Mouse (Mus musculus) neural tube, embryonic 11.5 days (tissue): ENCODE measurements around the gene Mad2l1. TPM values are rescaled to one million over a fixed set of nuclear protein-coding genes. Genes with fewer than 3 reads are reported as not detected.

Source experiments
- ATAC-seq: fragments of 200-750 bp; cut with Nextera tagmentation; 2 replicates; pipeline ENCODE4 v1.8.0; 2017; ENCODE audit warnings: moderate number of reproducible peaks, mild to moderate bottlenecking, moderate TSS enrichment, moderate library complexity; ENCODE audit not compliant: insufficient read depth, low FRiP score, low TSS enrichment
- DNase-seq: peaks from one replicate; pipeline ENCODE4 v3.0.0-alpha.2; 2015; ENCODE audit warnings: low spot score
- H3K27ac ChIP-seq: fragments of 300-500 bp; sonication (generic); 2 replicates; pipeline ENCODE4 v1.5.1; 2014; ENCODE audit warnings: low read depth, mild to moderate bottlenecking, low read length
- H3K27me3 ChIP-seq: fragments of 300-500 bp; sonication (generic); 2 replicates; pipeline ENCODE4 v1.6.1; 2014; ENCODE audit warnings: mild to moderate bottlenecking, low read length, mixed read lengths; ENCODE audit not compliant: control insufficient read depth, insufficient read depth
- H3K36me3 ChIP-seq: fragments of 300-500 bp; sonication (generic); 2 replicates; pipeline ENCODE4 v1.6.1; 2014; ENCODE audit warnings: mild to moderate bottlenecking, low read length, moderate library complexity, mixed read lengths; ENCODE audit not compliant: control insufficient read depth, insufficient read depth
- H3K4me1 ChIP-seq: fragments of 300-500 bp; sonication (generic); 2 replicates; pipeline ENCODE4 v1.6.1; 2014; ENCODE audit warnings: low read length, mixed read lengths; ENCODE audit not compliant: control insufficient read depth, insufficient read depth
- H3K4me2 ChIP-seq: fragments of 300-500 bp; sonication (generic); 2 replicates; pipeline ENCODE4 v1.6.1; 2014; ENCODE audit warnings: low read depth, mild to moderate bottlenecking, moderate library complexity
- H3K4me3 ChIP-seq: fragments of 300-500 bp; sonication (generic); 2 replicates; pipeline ENCODE4 v1.5.1; 2014; ENCODE audit warnings: low read depth, low read length
- H3K9ac ChIP-seq: fragments of 300-500 bp; sonication (generic); 2 replicates; pipeline ENCODE4 v1.6.1; 2014; ENCODE audit warnings: mild to moderate bottlenecking, low read length
- H3K9me3 ChIP-seq: fragments of 300-500 bp; sonication (generic); 2 replicates; pipeline ENCODE4 v1.6.1; 2016; ENCODE audit warnings: low read length; ENCODE audit not compliant: control insufficient read depth
- WGBS: fragments of 180-500 bp; shearing (Covaris S2); extraction: QIAGEN DNeasy Blood & Tissue Kit; methylation state at CpG from one replicate; pipeline ENCODE4 v1.1.7; 2014; 5-methylcytosine and 5-hydroxymethylcytosine counted together
- polyA plus RNA-seq: library from polyadenylated mRNA; unstranded; fragments of >200 nt; fragmentation: Nextera tagmentation; extraction: Ambion mirVana; gene quantifications from 2 replicates; pipeline ENCODE4 v1.2.1, GENCODE M21; 2014

Mad2l1 gene
- 108 and 118 TPM in 2 replicates for polyA plus RNA-seq

GRCm38 (mm10) chr6:66535028-66535862 is at the start of gene Mad2l1:
Gene Mad2l1, plus strand, starts transcription at chr6:66535390.
- Histone ChIP-seq H3K4me3 (peak within 1 kb of the TSS; percentile 82), H3K9ac (peak within 1 kb of the TSS; percentile 76), H3K27ac (peak within 1 kb of the TSS; percentile 78), H3K9me3 (no peaks in the 10 kb centered on the region), H3K4me1 (no peaks in the 10 kb centered on the region), H3K36me3 (peaks cover 2% of the 10 kb centered on the region; the same call in 1 of the 2 replicates), H3K4me2 (peak within 1 kb of the TSS; percentile 67), H3K27me3 (no peaks in the 10 kb centered on the region)
- DNase-seq (peak; percentile 98), ATAC-seq (peak; percentile 98)
- under 1% methylated on average over 57 of the region's 57 CpGs for WGBS

- Histone ChIP-seq H3K27ac (no peak overlapping the region), H3K4me2 (no peak overlapping the region), H3K9ac (no peak overlapping the region), H3K4me3 (no peak overlapping the region), H3K9me3 (no peaks in the 10 kb centered on the region), H3K36me3 (no peaks in the 10 kb centered on the region), H3K4me1 (no peaks in the 10 kb centered on the region), H3K27me3 (no peaks in the 10 kb centered on the region)
- no peak for ATAC-seq
- WGBS: 91% methylated on average over 3 of the region's 3 CpGs
- no peak for DNase-seq
These were observed 41.5 kb upstream of the Mad2l1 start for GRCm38 (mm10) chr6:66493685-66494084.

- ATAC-seq (no peak), DNase-seq (no peak)
- WGBS: 94% methylated on average over 5 of the region's 5 CpGs
- no peaks in the 10 kb centered on the region for H3K9me3 ChIP-seq
- H3K9ac ChIP-seq: no peak overlapping the region
- no peaks in the 10 kb centered on the region for H3K27me3 ChIP-seq
- H3K4me2 ChIP-seq: no peak overlapping the region
- no peaks in the 10 kb centered on the region for H3K36me3 ChIP-seq
- no peaks in the 10 kb centered on the region for H3K4me1 ChIP-seq
- H3K27ac ChIP-seq: no peak overlapping the region
- no peak overlapping the region for H3K4me3 ChIP-seq
These were observed 18.8 kb upstream of the Mad2l1 start for GRCm38 (mm10) chr6:66516368-66516767.

- H3K9me3 ChIP-seq: no peaks in the 10 kb centered on the region
- H3K27ac ChIP-seq: no peak overlapping the region
- no peaks in the 10 kb centered on the region for H3K27me3 ChIP-seq
- 93% methylated on average over 10 of the region's 10 CpGs for WGBS
- no peak overlapping the region for H3K4me3 ChIP-seq
- no peak for DNase-seq
- H3K9ac ChIP-seq: no peak overlapping the region
- no peaks in the 10 kb centered on the region for H3K4me1 ChIP-seq
- no peak for ATAC-seq
- no peaks in the 10 kb centered on the region for H3K36me3 ChIP-seq
- H3K4me2 ChIP-seq: no peak overlapping the region
These were observed 6.8 kb upstream of the Mad2l1 start for GRCm38 (mm10) chr6:66528386-66528785.

- ATAC-seq (no peak), DNase-seq (peak; percentile 21)
- Histone ChIP-seq H3K9me3 (no peaks in the 10 kb centered on the region), H3K4me3 (no peak overlapping the region), H3K36me3 (no peaks in the 10 kb centered on the region), H3K4me2 (no peak overlapping the region), H3K27me3 (no peaks in the 10 kb centered on the region), H3K27ac (no peak overlapping the region), H3K9ac (no peak overlapping the region), H3K4me1 (no peaks in the 10 kb centered on the region)
- 35% methylated on average over 3 of the region's 3 CpGs for WGBS
These were observed 1.9 kb upstream of the Mad2l1 start for GRCm38 (mm10) chr6:66533241-66533640.

GRCm38 (mm10) chr6:66534366-66534941 is 736 bp upstream of the Mad2l1 start:
- DNase-seq (no peak), ATAC-seq (no peak)
- H3K9me3 ChIP-seq: no peaks in the 10 kb centered on the region
- H3K4me2 ChIP-seq: peak overlapping the region; percentile 50
- H3K36me3 ChIP-seq: peaks cover 2% of the 10 kb centered on the region; the same call in 1 of the 2 replicates
- H3K9ac ChIP-seq: peak overlapping the region; percentile 61
- peak overlapping the region; percentile 78 for H3K27ac ChIP-seq
- H3K27me3 ChIP-seq: no peaks in the 10 kb centered on the region
- H3K4me1 ChIP-seq: no peaks in the 10 kb centered on the region
- H3K4me3 ChIP-seq: peak overlapping the region; percentile 82
- WGBS: 77% methylated on average over 5 of the region's 5 CpGs

GRCm38 (mm10) chr6:66535966-66536365 is 776 bp downstream of the Mad2l1 start:
- Histone ChIP-seq H3K36me3 (peaks cover 2% of the 10 kb centered on the region; the same call in 1 of the 2 replicates), H3K4me1 (no peaks in the 10 kb centered on the region), H3K27me3 (no peaks in the 10 kb centered on the region), H3K9me3 (no peaks in the 10 kb centered on the region), H3K27ac (no peak overlapping the region), H3K9ac (peak overlapping the region; percentile 76), H3K4me2 (peak overlapping the region; percentile 67), H3K4me3 (peak overlapping the region; percentile 82)
- no peak for ATAC-seq
- DNase-seq: no peak
- WGBS: 17% methylated on average over 7 of the region's 7 CpGs

- H3K4me3 ChIP-seq: no peak within 1 kb of the TSS
- no peak for DNase-seq
- H3K9ac ChIP-seq: no peak within 1 kb of the TSS
- WGBS: 73% methylated on average over 1 of the region's 1 CpGs
- no peaks in the 10 kb centered on the region for H3K9me3 ChIP-seq
- H3K4me1 ChIP-seq: no peaks in the 10 kb centered on the region
- no peaks in the 10 kb centered on the region for H3K36me3 ChIP-seq
- no peak within 1 kb of the TSS for H3K4me2 ChIP-seq
- no peak for ATAC-seq
- no peaks in the 10 kb centered on the region for H3K27me3 ChIP-seq
- H3K27ac ChIP-seq: no peak within 1 kb of the TSS
These were observed 24.8 kb downstream of the Mad2l1 start, which contains the start of gene Vmn1r32 for GRCm38 (mm10) chr6:66559996-66560395. Gene Vmn1r32, minus strand, starts transcription at chr6:66560096.

GRCm38 (mm10) chr6:66595804-66596203 is 60.6 kb downstream of the Mad2l1 start:
- H3K4me2 ChIP-seq: no peak overlapping the region
- H3K4me1 ChIP-seq: no peaks in the 10 kb centered on the region
- H3K27me3 ChIP-seq: no peaks in the 10 kb centered on the region
- no peaks in the 10 kb centered on the region for H3K9me3 ChIP-seq
- no peak overlapping the region for H3K4me3 ChIP-seq
- ATAC-seq: no peak
- no peak overlapping the region for H3K9ac ChIP-seq
- no peak for DNase-seq
- no peaks in the 10 kb centered on the region for H3K36me3 ChIP-seq
- no peak overlapping the region for H3K27ac ChIP-seq
